Mouse (Mus musculus) C2C12 (cell line): Measurements from ENCODE around the gene Mcrs1. TPM values are rescaled to one million over a fixed set of nuclear protein-coding genes. Genes with fewer than 3 reads are reported as not detected.

Experiments used
- H3K27me3 ChIP-seq: one replicate; pipeline ENCODE4 v1.6.1; 2011; ENCODE audit not compliant: control insufficient read depth, insufficient read depth, insufficient read length
- H3K36me3 ChIP-seq: one replicate; pipeline ENCODE4 v1.6.1; 2011; ENCODE audit not compliant: control insufficient read depth, insufficient read depth
- H3K4me3 ChIP-seq: one replicate; pipeline ENCODE4 v1.5.1; 2011; ENCODE audit warnings: mild to moderate bottlenecking, control low read depth; ENCODE audit not compliant: poor library complexity, insufficient read depth, severe bottlenecking
- H3K79me2 ChIP-seq: one replicate; pipeline ENCODE4 v1.6.1; 2011; ENCODE audit not compliant: control insufficient read depth, insufficient read depth
- H3K79me3 ChIP-seq: one replicate; pipeline ENCODE4 v1.6.1; 2011; ENCODE audit warnings: low read depth, control low read depth
- H3ac ChIP-seq: one replicate; pipeline ENCODE3; 2011; ENCODE audit warnings: low read depth; ENCODE audit not compliant: control insufficient read depth, insufficient read length
- CEBPB ChIP-seq: IDR thresholded peaks from one replicate; pipeline ENCODE4 v1.6.1; 2011; ENCODE audit warnings: low read depth, mild to moderate bottlenecking, control low read depth, moderate library complexity
- CTCF ChIP-seq: IDR thresholded peaks from one replicate; pipeline ENCODE4 v1.5.1; 2011; ENCODE audit not compliant: control insufficient read depth, insufficient read depth, insufficient read length
- FOSL1 ChIP-seq: IDR thresholded peaks from one replicate; pipeline ENCODE4 v1.8.0; 2011; ENCODE audit warnings: mild to moderate bottlenecking, low read length; ENCODE audit not compliant: poor library complexity, insufficient read depth, severe bottlenecking
- MAX ChIP-seq: IDR thresholded peaks from one replicate; pipeline ENCODE4 v1.6.1; 2011; ENCODE audit warnings: mild to moderate bottlenecking, control low read depth
- MYOD1 ChIP-seq: IDR thresholded peaks from one replicate; pipeline ENCODE4 v1.6.1; 2011; ENCODE audit warnings: low read depth; ENCODE audit not compliant: control insufficient read depth, insufficient read length
- MYOG ChIP-seq: IDR thresholded peaks from one replicate; pipeline ENCODE4 v1.6.1; 2011; ENCODE audit not compliant: control insufficient read depth, insufficient read length; ENCODE audit errors: extremely low read depth
- USF1 ChIP-seq: IDR thresholded peaks from one replicate; pipeline ENCODE4 v1.6.1; 2011; ENCODE audit warnings: low read depth, mild to moderate bottlenecking, control low read depth, moderate library complexity
- polyA plus RNA-seq: library from polyadenylated mRNA; unstranded; fragments of >200 nt; fragmentation: generic; extraction: Trizol; gene quantifications from one replicate; pipeline ENCODE4 v1.2.1, GENCODE M21; 2012; ENCODE audit warnings: missing spikeins

Mcrs1 gene
- polyA plus RNA-seq, 1 experiment: 118 TPM

DNA sequence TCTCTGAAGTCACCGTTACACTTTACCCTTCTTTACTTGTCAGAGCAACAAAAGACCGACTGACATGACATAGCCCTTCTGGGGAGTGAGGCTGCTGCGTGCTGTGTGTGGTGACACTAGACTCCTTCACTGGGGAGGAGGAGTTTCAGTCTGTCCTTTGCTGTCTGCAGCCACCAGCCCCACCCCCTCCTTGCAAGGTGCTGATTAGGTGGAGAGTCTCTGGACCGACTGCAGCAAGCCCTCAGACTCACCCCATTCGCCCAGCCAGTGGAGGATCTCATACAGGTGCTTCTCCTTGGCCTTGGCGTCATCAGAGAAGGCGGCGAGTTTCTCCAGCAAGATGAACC lies 33.4 kb upstream of the Mcrs1 start:
- peaks cover 3% of the 10 kb centered on the region for H3K27me3 ChIP-seq
- no peaks in the 10 kb centered on the region for H3K79me2 ChIP-seq
- TF ChIP-seq MYOG: no peak
- no peak for TF ChIP-seq USF1
- TF ChIP-seq FOSL1: no peak
- no peak for TF ChIP-seq CTCF
- no peak for TF ChIP-seq MAX
- TF ChIP-seq MYOD1: no peak
- TF ChIP-seq CEBPB: no peak
- H3K36me3 ChIP-seq: no peaks in the 10 kb centered on the region
- H3K4me3 ChIP-seq: no peak overlapping the region
- H3K79me3 ChIP-seq: no peaks in the 10 kb centered on the region
- H3ac ChIP-seq: no peak overlapping the region

DNA sequence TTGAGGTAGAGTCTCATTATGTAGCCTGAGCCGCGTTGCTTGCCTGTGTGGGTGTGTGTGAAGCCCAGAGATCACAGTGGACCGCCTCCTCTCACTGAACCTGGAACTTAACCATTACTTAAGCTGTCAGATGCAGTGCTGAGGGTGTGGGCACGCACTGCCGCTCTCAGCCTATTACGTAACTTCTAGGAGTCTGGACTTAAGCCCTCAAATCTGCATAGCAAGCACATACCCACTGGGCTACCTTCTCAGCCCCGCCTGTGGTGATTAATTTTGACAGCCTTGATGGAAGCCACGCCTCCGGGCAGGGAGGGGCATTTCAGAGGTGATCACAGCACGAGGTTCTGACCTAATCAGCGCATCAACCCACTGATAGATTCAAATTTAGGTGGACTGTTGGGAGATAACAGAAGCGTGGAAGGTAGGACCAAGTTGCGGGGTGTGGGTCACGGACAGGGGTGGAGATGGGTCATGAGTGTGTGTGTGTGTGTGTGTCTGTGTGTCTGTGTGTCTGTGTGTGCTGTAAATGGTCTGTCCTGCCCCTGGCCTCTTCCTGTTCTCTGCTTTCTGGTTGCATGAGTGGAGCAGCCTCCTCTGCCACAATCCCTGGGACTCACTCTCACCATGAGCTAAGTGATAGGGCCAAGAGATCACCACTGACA lies 32.9 kb upstream of the Mcrs1 start:
- Histone ChIP-seq H3K36me3 (no peaks in the 10 kb centered on the region), H3K79me2 (no peaks in the 10 kb centered on the region), H3K79me3 (no peaks in the 10 kb centered on the region), H3ac (no peak overlapping the region), H3K4me3 (no peak overlapping the region), H3K27me3 (peaks cover 6% of the 10 kb centered on the region)
- TF ChIP-seq MAX: no peak
- no peak for TF ChIP-seq CEBPB

DNA sequence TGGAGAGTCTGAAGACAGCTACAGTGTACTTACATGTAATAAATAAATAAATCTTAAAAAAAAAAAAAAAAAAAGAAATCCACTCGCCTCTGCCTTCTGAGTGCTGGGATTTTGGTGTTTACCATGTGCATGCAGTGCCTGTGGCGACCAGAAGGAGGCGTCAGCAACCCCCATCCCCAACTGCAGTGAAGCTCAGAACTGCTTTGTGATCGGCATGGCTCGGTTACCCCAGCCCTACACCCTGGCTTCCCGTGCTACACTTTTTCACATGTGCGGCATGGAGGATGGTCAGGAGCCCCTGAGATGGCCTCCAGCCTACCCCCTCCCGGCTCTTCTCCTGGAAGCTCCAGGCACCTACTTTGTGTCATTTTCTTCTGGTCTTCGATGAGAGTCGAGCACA lies 31.7 kb upstream of the Mcrs1 start:
- H3K27me3 ChIP-seq: peaks cover 7% of the 10 kb centered on the region
- TF ChIP-seq MYOD1: no peak
- TF ChIP-seq CEBPB: no peak
- peak; percentile 9 for TF ChIP-seq CTCF
- no peak for TF ChIP-seq MYOG
- TF ChIP-seq MAX: no peak
- no peak for TF ChIP-seq FOSL1
- no peak for TF ChIP-seq USF1
- H3K79me3 ChIP-seq: no peaks in the 10 kb centered on the region
- no peak overlapping the region for H3K4me3 ChIP-seq
- no peak overlapping the region for H3ac ChIP-seq
- H3K79me2 ChIP-seq: no peaks in the 10 kb centered on the region
- H3K36me3 ChIP-seq: no peaks in the 10 kb centered on the region

GRCm38 (mm10) chr15:99278271-99278670 lies 26.5 kb upstream of the Mcrs1 start:
- Histone ChIP-seq H3K27me3 (peaks cover 7% of the 10 kb centered on the region), H3K79me3 (no peaks in the 10 kb centered on the region), H3K36me3 (no peaks in the 10 kb centered on the region), H3K79me2 (no peaks in the 10 kb centered on the region), H3K4me3 (no peak overlapping the region), H3ac (no peak overlapping the region)
- TF ChIP-seq FOSL1 (no peak), CEBPB (no peak), MYOG (no peak), MYOD1 (no peak), MAX (no peak), CTCF (no peak), USF1 (no peak)

GRCm38 (mm10) chr15:99276095-99276494 lies 24.3 kb upstream of the Mcrs1 start:
- TF ChIP-seq USF1 (no peak), CTCF (no peak), MYOD1 (no peak), MYOG (no peak), CEBPB (no peak), MAX (no peak), FOSL1 (no peak)
- Histone ChIP-seq H3K79me3 (no peaks in the 10 kb centered on the region), H3K27me3 (peaks cover 4% of the 10 kb centered on the region), H3K79me2 (no peaks in the 10 kb centered on the region), H3K36me3 (no peaks in the 10 kb centered on the region), H3K4me3 (no peak overlapping the region), H3ac (no peak overlapping the region)

DNA sequence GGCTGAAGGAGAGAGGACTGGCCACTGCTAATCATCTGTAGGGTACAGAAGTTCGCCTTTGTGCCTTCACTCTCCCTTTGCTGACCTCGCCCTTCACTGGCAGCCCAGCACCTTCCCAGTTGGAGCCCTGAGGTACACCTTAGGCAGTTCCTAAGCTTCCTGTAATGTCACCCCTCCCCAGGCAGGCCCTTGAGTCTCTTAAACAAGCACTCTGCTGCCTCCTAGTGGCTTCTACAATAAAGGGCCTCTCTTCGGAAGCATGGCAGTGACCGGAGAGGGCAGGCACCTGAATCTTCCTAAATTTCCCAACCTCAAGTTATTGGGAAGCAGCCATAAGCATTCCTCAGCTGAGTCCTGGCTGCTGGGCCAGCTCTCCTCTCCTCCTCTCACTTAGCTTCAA lies 13.9 kb upstream of the Mcrs1 start:
- Histone ChIP-seq H3K79me2 (no peaks in the 10 kb centered on the region), H3K79me3 (no peaks in the 10 kb centered on the region), H3ac (no peak overlapping the region), H3K27me3 (no peaks in the 10 kb centered on the region), H3K4me3 (no peak overlapping the region), H3K36me3 (no peaks in the 10 kb centered on the region)
- no peak for TF ChIP-seq CEBPB
- no peak for TF ChIP-seq MYOG
- TF ChIP-seq USF1: no peak
- TF ChIP-seq CTCF: peak; percentile 63
- no peak for TF ChIP-seq MYOD1
- TF ChIP-seq FOSL1: no peak
- TF ChIP-seq MAX: peak; percentile 35
